Mouse (Mus musculus) testis, postnatal 10 days (tissue): ENCODE measurements around the gene Kdr.
"Not testable (repeated sequence)": the region's sequence is repeated elsewhere in the genome, so short reads cannot be mapped to it uniquely, and the experiment has no call there.

Experiments used
- DNase-seq: peaks from one replicate; pipeline ENCODE4 v3.0.0; 2021; ENCODE audit warnings: low spot score

Gene Kdr

DNA sequence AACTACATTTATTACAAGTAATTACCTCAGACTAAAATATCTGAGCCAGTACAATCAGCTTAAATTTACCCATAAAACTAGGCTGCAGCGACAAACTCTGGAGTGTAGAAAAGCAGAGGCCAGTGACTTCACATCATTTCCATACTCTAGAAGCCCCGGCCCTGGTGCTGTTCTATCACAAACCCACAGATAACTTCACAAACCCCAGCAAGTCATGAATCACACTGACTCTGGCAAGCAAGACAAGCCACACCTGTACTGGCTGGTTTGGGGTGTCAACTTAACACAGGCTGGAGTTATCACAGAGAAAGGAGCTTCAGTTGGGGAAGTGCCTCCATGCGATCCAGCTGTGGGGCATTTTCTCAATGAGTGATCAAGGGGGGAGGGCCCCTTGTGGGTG lies 18.4 kb downstream of the Kdr start:
- DNase-seq, result no peak

DNA sequence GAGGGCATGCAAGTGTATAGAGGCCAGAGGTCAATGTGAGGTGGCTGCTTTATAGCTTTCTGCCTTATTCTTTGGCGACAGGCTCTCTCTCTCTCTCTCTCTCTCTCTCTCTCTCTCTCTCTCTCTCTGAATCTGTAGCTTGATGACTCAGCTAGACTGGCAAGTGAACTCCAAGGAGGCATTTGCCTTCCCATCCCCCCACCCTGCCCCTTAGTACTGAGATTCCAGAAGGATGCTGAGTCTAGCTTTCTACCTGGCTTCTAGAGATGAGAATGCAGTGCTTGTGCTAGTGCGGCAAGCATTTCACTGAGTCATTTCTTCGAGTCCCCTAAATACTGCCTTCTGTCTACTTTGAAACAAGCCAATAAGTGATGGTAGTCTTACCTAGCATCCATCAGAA lies 21.7 kb downstream of the Kdr start:
- no peak for DNase-seq

DNA sequence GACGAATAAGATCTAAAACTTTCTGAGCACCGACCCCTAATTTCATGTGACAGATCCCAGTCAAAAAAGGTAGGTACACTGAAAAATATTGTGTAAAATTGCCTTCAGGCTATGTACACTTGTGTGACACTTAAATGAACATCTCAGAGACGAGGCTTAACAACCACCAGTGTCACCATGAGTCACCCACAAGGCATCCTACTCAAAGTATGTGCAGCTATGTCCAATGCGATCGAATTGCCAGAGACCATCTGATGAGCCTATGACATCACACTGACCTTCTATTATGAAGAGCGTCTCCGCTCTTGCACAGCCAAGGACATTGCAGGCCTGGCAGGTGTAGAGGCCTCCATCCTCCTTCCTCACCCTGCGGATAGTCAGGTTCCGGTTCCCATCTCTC lies 22.4 kb downstream of the Kdr start:
- DNase-seq, result no peak

DNA sequence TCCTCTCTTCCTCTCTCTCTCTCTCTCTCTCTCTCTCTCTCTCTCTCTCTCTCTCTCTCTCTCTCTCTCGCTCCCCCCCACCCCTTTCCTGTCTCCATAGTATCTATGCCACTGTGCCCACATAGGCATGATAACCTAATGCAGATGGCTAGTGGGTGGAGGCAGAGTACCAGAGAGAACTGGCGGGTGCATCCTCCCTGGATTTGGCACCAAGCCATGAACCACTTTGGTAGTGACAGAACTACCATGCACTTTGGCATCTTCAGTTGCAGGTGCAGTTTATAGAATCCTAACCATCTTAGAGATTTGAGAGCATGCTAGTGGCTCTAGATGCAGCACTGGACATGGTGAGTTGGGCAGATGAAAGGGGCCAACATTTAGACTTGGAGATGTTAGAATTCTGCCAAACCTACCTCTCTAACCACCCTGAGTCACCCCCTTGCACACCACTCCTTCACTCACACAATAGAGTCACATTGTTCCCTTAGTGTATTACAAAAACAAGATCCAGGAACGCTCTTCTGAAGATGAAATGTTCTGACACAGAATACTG lies 23.4 kb downstream of the Kdr start:
- DNase-seq, result no peak

DNA sequence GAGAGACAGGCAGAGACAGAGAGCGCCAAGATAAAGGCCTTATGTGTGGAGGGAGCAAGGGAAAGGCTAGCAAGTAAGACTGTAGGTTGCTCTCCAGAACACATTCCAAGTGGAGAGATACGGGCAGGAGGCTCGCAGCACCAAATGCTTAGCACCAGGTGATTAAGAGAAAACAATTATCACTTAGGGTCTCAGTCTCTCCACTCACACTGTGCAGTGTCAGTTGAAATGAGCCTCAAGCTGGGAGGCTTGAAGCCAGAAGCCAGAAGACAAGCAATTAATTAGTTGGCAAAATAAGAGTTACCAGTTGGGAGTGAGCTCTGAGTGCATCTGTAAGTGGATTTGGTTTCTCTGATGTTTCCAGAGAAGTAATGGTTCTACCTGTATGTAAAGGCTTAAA lies 24.0 kb downstream of the Kdr start:
- DNase-seq, result no peak

DNA sequence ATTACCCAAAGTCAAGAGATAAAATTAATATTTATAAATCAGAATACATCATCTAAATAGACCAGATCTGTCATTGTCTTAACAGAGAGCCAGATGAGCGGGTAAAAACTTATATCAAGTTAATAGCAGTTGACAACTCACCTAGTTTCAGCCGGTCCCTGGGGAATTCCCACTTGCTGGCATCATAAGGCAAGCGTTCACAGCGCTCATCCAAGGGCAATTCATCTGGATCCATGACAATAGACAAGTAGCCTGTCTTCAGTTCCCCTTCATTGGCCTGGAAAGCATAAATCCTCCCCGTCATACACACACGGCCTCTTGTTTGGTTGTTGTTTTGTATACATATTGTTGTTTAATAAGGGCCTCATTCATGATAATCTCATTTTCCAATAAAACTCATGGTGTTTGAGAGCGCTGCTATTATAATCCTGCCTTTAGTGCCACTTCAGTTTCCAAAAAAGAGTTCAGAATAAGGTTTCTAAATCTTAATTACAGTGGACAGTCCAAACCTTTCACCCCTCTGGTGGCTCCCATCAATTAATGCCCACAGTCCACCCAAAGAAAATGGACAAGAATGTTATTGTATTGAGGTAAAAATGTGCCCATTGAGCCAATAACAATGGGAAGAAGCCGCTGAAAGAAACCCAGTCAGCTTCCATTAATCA lies 26.0 kb downstream of the Kdr start:
- no peak for DNase-seq

DNA sequence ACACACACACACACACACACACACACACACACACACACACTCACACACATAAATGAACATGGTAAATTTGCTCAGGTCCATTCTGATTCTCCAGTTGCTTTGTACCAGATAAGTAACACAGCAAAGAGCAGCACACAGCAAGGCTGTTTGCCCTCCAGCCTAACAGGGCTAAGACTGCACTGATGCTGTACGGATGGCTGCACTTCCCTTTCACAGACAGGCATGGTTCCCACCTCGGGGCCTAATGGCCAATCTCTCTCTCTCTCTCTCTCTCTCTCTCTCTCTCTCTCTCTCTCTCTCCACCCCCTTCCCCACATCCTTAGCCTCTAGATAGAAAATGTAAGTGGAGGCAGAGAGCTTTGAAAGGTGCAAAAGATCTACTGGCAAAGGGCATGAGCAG lies 27.4 kb downstream of the Kdr start:
- DNase-seq, result no peak

DNA sequence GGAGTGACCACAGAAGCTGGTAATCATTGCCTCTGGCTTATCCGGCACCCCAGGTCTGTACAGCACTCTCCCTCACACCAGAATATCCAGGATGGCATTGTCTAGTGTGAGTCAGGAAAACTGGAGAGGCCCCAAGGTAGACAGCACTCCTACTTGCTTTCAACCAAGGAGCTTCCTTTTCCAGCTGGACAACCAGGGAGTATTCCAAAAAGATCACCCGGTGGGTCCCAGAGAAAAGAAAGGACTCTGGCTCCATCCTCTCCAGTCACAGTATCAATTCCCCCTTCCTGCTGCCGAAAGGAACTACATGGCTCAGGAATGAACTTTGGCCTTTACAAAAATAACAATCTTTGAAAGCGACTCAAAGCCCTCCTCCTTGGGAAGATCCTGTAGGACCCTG lies 32.9 kb downstream of the Kdr start:
- DNase-seq, result no peak

DNA sequence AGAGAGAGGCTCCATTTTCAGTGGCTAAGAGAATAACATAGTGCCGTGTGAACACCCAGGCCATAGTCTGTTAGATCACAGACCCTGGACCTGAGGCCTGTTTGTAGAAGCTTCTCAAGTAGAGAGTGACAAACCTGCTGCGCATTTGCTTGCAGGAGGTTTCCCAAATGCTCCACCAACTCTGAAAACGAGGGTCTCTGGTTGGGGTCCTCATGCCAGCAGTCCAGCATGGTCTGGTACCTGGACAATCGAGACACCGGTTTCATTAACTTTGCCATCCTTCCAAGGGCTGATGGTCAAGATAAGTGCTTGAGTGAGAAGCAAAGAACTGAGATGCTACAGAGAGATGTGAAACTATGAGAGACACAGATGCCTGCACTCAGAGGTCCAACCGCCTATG lies 35.0 kb downstream of the Kdr start:
- no peak for DNase-seq

DNA sequence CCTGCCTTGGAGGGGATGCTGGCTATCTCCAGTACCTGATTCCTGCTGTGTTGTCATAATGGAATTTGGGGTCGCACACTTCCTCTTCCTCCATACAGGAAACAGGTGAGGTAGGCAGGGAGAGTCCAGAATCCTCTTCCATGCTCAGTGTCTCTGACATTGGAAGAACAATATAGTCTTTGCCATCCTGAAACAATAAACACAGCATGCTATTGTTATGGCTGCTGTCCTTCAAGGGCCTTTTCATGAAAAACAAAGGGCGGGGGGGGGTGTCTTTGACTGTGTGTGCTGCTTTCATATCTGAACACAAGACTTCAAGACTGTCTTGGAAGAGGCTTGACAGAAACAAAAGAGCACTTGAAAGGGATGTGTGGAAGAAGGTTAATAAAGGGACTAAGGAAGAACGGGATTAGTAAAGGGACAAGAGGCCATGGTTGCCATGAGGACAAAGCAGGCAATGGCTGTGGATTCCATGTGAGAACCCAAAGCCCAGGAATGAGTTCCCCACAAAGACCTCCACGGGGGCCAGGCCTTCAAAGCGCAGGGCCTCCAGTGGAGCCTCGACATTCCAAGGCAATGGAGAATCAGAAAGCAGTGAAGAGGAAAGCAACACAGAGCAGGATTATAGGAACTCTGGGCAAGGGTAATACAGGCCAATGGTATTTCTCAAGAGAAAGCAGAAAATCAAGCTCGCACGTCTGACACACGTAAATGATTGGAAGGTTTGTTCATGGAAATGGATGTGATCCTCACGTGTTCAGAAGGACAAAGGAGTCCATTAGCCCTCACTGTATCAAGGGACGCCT lies 36.3 kb downstream of the Kdr start:
- DNase-seq, result no peak

DNA sequence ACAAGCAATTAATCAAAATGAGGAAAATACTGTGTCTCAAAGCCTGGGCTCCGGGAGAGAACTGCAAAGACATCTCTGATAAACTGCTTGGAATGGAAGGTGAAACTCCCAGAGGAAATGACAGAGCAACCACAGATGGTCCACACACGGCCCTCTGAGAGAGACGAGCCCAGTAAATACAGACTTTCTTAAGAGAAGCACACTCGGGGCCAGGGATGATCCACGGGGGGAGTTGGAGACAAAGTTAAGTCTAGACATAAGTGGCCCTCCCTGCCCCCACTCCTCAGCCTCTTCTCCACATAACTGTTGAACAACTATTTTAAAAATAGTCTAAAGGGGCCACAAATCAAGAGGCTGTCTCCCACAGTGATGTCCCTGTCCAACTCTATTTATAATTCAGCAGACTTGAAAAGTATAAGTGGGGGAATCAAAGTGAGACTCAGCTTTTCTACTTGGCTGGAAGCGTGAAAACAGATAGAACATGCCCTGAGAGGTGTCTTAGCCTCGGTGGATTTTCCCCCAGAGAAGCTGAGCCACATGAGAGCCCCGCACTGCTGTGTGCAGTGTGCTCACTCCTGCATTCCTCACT lies 39.0 kb downstream of the Kdr start:
- DNase-seq, result peak; percentile 42

DNA sequence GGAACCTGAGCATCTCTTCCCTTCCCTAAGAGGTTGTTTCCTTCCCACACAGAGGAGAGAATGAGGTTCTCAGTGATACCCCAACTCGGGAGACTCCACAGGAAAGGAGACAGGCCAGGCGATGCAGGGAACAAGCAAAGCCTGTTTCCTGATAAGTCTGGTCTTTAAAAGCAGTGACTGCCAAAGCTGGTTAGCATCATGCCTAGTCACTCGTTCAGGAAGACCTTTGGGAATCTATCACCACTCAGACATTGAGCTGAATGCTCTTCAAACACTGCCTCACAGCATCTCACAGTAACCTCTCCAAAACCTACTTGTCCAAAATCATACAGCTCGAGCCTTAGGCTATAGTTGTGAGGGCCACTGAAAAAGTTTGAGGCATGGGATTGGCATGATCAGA lies 40.2 kb downstream of the Kdr start:
- DNase-seq, result peak; percentile 20

DNA sequence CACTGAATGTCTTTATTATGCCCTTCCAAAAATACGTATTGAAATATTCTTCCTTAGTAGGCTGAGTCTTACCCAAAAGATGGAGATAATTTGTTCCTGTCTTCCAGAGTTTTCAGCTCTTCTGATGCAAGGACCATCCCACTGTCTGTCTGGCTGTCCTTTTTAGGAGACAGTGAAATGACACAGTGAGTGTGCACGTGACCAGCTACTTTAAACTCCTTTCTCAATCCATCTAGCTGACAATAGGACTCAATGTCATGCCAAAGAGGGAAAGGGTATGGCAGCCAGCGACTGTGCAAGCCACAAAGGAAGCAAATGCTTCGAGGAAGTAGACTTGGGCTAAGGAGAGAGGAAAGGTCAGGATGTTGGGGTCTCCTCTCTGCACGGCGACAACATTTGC lies 42.0 kb downstream of the Kdr start:
- no peak for DNase-seq

DNA sequence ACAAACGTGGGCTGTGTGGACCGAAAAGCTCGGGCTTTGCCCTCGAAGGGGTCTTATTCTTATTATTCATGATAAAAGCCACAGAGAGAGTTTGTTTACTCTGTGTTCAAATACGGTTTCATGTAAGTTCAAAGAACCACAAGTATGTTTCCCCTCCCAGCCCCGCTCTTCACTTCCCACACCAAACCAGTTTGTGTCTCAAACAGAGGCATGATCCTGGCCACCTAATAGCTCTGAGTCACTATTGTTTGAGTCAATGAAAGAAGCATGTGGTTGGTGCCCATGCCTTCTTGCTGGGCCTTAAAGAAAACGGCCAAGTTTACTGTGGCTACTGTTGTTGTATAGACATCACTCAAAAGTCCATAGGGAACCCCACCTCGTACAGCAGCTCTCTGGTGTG lies 43.0 kb downstream of the Kdr start:
- no peak for DNase-seq

DNA sequence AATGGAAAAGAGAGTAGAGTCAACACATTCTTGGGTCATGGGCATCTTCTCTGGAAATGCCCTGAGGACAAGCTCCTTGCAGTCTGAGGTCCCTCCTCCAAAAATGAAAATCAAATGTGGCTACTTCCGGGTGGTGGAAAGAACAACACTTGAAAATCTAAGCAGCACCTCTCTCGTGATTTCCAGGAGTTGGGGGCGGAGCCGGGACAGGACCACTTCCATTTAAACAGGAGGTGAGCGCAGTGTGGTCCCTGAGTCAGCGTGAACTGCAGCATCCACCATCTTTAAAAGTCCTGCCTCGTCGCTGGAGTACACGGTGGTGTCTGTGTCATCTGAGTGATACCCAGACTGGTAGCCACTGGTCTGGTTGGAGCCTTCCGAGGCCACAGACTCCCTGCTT lies 44.1 kb downstream of the Kdr start:
- no peak for DNase-seq

DNA sequence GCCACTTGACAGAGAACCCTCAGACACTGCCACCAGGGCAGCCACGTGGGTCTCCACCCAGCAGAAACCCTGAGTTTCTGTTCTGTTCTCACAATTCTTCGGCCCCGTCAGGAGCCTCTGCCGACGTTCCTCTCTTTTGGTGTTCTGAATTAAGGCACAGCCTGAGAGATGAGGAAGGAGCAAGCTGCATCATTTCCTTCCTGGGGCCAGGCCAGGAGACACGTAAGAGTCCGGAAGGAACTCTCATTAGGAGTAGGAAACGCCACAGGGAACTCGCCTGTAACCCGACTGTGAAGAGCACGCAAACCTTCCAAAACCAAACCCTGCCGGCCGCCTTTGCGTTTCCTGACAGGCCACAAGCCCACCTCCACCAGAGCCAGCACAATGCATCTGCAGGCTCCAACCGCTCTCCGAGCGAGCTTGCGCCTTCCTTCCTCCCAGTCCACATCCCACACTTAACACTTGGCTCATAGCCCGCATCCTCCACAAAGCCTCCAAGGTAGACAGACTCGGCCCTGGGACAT lies 44.7 kb downstream of the Kdr start:
- DNase-seq, result peak; percentile 56

DNA sequence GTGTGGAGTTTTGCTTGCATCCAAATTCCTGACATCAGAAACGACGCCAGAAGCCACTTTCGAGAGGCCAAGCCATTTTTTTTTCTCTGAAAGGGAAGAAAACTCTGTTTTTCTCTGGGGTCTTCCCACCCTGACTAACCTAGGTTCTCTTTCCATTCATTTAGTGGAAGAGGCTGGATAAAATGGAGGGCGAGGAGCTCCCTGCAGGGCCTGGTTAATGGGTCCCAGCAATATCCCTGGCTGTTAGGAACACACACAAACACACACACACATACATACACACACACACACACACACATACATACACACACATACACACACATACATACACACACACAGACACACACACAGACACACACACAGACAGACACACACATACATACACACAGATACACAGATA lies 46.8 kb downstream of the Kdr start:
- not testable (repeated sequence) for DNase-seq

DNA sequence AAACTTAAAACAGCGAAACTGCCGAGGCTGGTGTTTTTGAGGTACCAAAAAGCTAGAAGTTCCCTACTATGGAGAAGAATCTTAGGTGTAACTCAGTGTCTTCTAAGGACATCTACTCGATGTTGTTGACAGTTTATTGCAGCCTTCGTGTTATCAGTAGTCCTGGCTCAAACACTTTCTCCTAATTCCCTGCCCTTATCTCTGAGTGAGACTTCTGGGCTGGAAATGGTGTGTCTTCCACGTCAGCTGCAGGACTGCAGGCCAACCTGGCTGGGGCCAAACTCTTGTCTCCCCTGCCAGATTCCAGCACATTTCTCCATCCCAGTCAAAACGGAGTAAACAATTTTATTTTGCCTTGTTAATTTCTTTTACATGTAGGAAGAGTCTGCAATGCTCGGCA lies 48.3 kb downstream of the Kdr start:
- DNase-seq, result no peak

DNA sequence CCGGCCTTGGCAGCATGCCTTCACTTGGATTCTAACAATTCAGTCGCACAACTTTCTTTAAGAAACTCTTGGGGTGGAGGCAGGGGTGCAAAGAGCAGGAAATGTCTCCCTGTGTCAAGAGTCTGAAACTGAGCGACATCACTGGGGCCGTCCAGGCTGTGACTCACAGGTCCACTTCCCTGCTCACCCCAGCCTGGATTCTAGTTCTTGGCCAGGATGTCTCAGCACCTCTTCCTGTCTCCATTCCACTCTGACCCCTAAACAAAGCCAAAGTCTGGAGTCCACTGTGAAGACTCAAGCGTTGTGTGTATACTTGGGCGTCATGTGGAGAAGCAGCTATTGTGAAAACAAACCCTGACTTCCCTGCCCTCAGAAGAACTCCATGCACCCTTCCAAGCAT lies 55.6 kb downstream of the Kdr start:
- DNase-seq, result peak; percentile 46

DNA sequence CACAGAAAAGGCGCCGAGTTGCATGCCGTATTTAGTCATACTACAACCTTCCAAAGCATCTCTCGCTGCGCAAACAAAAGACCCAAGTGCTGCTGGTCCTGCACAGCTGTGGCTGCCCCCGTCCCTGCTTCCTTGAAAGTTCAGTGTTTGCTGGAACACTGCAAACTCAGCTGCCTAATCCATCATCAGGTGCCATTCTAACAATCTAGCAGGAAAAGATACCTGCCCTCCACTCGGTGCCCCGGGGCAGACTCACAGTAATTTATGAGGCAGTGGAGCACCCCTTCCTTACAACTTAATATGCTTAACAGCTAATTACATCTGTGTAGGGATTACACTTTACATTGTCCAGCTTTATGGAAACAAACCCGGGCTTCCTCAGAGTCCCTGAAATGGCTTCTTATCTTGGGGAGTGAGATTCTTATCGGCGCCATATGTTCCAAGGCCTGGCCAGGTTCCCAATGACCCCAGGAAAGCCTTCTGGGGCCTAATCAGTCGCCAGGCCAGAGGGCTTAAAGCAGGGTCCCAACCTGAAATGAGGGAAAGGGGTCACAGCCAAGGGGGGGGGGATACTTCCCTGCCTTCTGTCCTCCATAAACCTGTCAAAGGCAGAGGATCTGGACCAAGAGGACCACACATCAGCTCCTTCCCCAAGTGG lies 56.4 kb downstream of the Kdr start:
- DNase-seq, result peak; percentile 32

DNA sequence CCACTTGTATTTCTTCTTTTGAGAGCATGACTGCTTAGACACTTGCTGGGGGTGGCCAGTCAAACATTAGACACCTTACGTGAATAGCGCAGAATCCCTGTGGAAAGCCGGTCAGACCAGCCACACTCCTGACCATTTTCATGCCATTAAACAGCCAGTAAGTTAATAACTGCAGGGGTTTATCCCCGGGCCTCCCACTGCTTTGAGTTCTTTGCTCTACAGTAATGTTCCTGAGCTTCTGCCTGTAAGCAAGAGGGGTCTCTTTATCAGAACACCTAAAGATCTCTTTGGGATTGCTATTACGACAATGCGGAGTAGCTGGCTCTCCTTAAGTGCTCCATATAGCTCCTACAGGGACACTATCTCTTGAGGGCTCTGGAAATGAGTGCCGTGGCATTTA lies 58.7 kb downstream of the Kdr start:
- peak; percentile 21 for DNase-seq

DNA sequence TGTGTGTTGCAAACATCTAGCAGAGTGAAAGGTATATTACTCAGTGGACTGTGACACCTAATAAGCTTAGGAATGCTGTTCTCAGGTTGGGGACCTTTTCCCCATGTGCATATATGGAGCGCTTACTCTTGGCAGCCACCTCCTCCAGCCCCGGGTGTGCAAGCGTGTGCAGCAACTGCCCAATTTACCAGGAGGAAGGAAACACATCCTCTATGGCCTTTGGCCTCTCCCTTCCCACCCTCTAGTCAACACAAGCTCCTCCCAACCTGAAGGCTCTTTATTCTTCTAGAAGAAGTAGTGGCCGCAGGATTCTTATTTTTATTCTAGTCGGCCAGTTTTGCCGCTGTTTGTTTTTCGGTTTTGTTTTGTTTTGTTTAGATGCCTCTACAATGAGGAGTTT lies 60.1 kb downstream of the Kdr start:
- DNase-seq, result no peak

DNA sequence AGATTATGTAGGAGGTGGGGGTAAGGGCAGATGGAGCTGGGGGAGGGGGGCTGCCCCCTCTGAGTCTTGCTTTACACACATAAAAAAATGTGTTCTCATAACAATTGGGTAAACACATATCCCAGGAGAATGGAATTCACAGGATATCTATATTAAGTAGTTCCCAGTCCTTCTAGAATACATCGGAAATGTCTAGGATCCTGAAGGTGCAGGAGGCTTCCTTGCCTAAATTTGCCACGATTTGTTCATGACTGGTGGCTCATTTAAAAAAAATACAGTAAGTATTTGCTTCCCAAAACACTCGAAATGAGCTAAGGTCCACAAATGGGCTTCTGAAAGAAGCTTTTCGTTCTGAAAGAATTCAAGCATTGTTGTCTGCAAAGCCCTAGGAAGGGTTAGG lies 61.0 kb downstream of the Kdr start:
- DNase-seq, result no peak
